Mouse (Mus musculus) embryonic facial prominence, embryonic 10.5 days (tissue): ENCODE results near the gene Kif11. TPM values are rescaled to one million over a fixed set of nuclear protein-coding genes. Genes with fewer than 3 reads are reported as not detected.

Source experiments
- DNase-seq: peaks from one replicate; pipeline ENCODE4 v3.0.0-alpha.2; 2017; ENCODE audit warnings: low spot score
- H3K27ac ChIP-seq: fragments of 300-500 bp; sonication (generic); replicated peaks from 2 replicates; pipeline ENCODE4 v1.5.1; 2016; ENCODE audit warnings: mild to moderate bottlenecking
- H3K27me3 ChIP-seq: fragments of 300-500 bp; sonication (generic); replicated peaks from 2 replicates; pipeline ENCODE4 v1.6.1; 2016; ENCODE audit warnings: low read depth, mild to moderate bottlenecking; ENCODE audit not compliant: poor library complexity, severe bottlenecking
- H3K36me3 ChIP-seq: fragments of 300-500 bp; sonication (generic); replicated peaks from 2 replicates; pipeline ENCODE4 v1.6.1; 2016; ENCODE audit warnings: mild to moderate bottlenecking, moderate library complexity
- H3K4me1 ChIP-seq: fragments of 300-500 bp; sonication (generic); 2 replicates; pipeline ENCODE4 v1.6.1; 2016
- H3K4me3 ChIP-seq: fragments of 300-500 bp; sonication (generic); 2 replicates; pipeline ENCODE4 v1.5.1; 2016; ENCODE audit warnings: mild to moderate bottlenecking, moderate library complexity
- H3K9me3 ChIP-seq: fragments of 300-500 bp; sonication (generic); 2 replicates; pipeline ENCODE4 v1.6.1; 2016; ENCODE audit warnings: mild to moderate bottlenecking
- WGBS: fragments of 180-500 bp; shearing (Covaris S2); methylation state at CpG from one replicate; pipeline ENCODE4 v1.1.7; 2016; 5-methylcytosine and 5-hydroxymethylcytosine counted together
- polyA plus RNA-seq: library from polyadenylated mRNA; unstranded; fragments of >200 nt; fragmentation: Nextera tagmentation; extraction: Ambion mirVana; gene quantifications from 2 replicates; pipeline ENCODE4 v1.2.1, GENCODE M21; 2016

The Kif11 gene
- polyA plus RNA-seq, 1 experiment from 2014 or later, result 86.0 TPM

- Histone ChIP-seq H3K4me3 (no peak overlapping the region), H3K27me3 (no peaks in the 10 kb centered on the region; the same call in 1 of the 2 replicates), H3K27ac (no peak overlapping the region), H3K9me3 (no peaks in the 10 kb centered on the region), H3K4me1 (no peaks in the 10 kb centered on the region), H3K36me3 (no peaks in the 10 kb centered on the region)
- 89% methylated on average over 5 of the region's 5 CpGs for WGBS
- DNase-seq, result no peak
These were observed 90.8 kb downstream of the Kif11 start for GRCm38 (mm10) chr19:37466978-37467377.

- DNase-seq, result no peak
- H3K36me3 ChIP-seq, result no peaks in the 10 kb centered on the region
- H3K4me1 ChIP-seq, result no peaks in the 10 kb centered on the region
- H3K9me3 ChIP-seq, result no peaks in the 10 kb centered on the region
- H3K27ac ChIP-seq, result no peak overlapping the region
- WGBS, result 79% methylated on average over 6 of the region's 6 CpGs
- no peaks in the 10 kb centered on the region; the same call in 1 of the 2 replicates for H3K27me3 ChIP-seq
- no peak overlapping the region for H3K4me3 ChIP-seq
These were observed 92.8 kb downstream of the Kif11 start for GRCm38 (mm10) chr19:37468841-37469566.

Other genes starting within 250 kb of the Kif11 start
- 121 and 123 TPM in 2 replicates for gene March5, start 168.9 kb upstream of the Kif11 start, polyA plus RNA-seq
- gene Cpeb3, start 167.8 kb upstream of the Kif11 start, polyA plus RNA-seq, result 0.55 and 0.76 TPM in 2 replicates
- 40.9 and 49.6 TPM in 2 replicates for gene Ide, start 38.6 kb upstream of the Kif11 start, polyA plus RNA-seq
- 5.3 and 5.7 TPM in 2 replicates for gene Hhex, start 58.4 kb downstream of the Kif11 start, polyA plus RNA-seq
- 7.5 and 8.5 TPM in 2 replicates for gene Exoc6, start 174.0 kb downstream of the Kif11 start, polyA plus RNA-seq